In genomic region chr4:44712051-44712700, GRCm38 (mm10) we compare ENCODE assay signal across 9 mouse cellular contexts. TPM values are rescaled to one million over a fixed set of nuclear protein-coding genes. Genes with fewer than 3 reads are reported as not detected.
DNase-seq lines count a peak whose midpoint lies in the region; ATAC-seq and TF ChIP-seq lines count a peak whose summit lies in the region.
"Had no signal": no experiment of that assay in that cellular context is flagged by ENCODE, and none has a peak within 500 bp of the region (broad histone marks: within the 10 kb centered on the region; RNA-seq: fewer than 3 reads in every experiment).

No protein-coding gene starts in this region.

- peaks cover 94% of the 10 kb centered on the region for H3K27me3 ChIP-seq in lung, embryonic 15.5 days
- H3K27me3 ChIP-seq in embryonic facial prominence, embryonic 15.5 days = peaks cover 92% of the 10 kb centered on the region
- peaks cover 84% of the 10 kb centered on the region for H3K27me3 ChIP-seq in kidney, postnatal 0 days (ENCODE audit: insufficient read depth, low read length)

- H3K9me3 ChIP-seq in lung, embryonic 15.5 days = no peaks in the 10 kb centered on the region
- H3K9me3 ChIP-seq in embryonic facial prominence, embryonic 15.5 days (replicated peaks) = no peaks in the 10 kb centered on the region
- no peaks in the 10 kb centered on the region for H3K9me3 ChIP-seq in kidney, postnatal 0 days (replicated peaks; ENCODE audit: low read length)

- ATAC-seq in lung, embryonic 15.5 days (ENCODE audit: borderline replicate concordance, extremely low read depth, low FRiP score, low TSS enrichment) = no peak
- no peak for ATAC-seq in embryonic facial prominence, embryonic 15.5 days (ENCODE audit: insufficient number of reproducible peaks, low FRiP score, low TSS enrichment, low read depth)
- ATAC-seq in kidney, postnatal 0 days (replicated peaks; ENCODE audit: low FRiP score, low read depth) = no peak

- H3K27ac ChIP-seq in lung, embryonic 15.5 days = no peak overlapping the region
- H3K27ac ChIP-seq in embryonic facial prominence, embryonic 15.5 days (replicated peaks) = no peak overlapping the region
- H3K27ac ChIP-seq in kidney, postnatal 0 days = no peak overlapping the region
- H3K27ac ChIP-seq: liver, embryonic 14.5 days had no signal

- H3K4me3 ChIP-seq in lung, embryonic 15.5 days = peak overlapping the region; percentile 15; the same call in 1 of the 2 replicates
- peak overlapping the region; percentile 24 for H3K4me3 ChIP-seq in embryonic facial prominence, embryonic 15.5 days (replicated peaks)
- H3K4me3 ChIP-seq in kidney, postnatal 0 days (replicated peaks; ENCODE audit: low read depth, low read length) = no peak overlapping the region

- no peak overlapping the region for H3K9ac ChIP-seq in lung, embryonic 15.5 days
- H3K9ac ChIP-seq in embryonic facial prominence, embryonic 15.5 days = no peak overlapping the region
- no peak overlapping the region for H3K9ac ChIP-seq in kidney, postnatal 0 days (ENCODE audit: low read depth, low read length)
- H3K9ac ChIP-seq: liver, embryonic 14.5 days had no signal

- TF ChIP-seq CTCF in kidney, postnatal 0 days (IDR thresholded peaks at IDR 0.05; ENCODE audit: low read depth) = no peak

- H3K36me3 ChIP-seq in lung, embryonic 15.5 days = no peaks in the 10 kb centered on the region
- H3K36me3 ChIP-seq in embryonic facial prominence, embryonic 15.5 days = no peaks in the 10 kb centered on the region
- H3K36me3 ChIP-seq in kidney, postnatal 0 days (ENCODE audit: insufficient read depth, low read length) = no peaks in the 10 kb centered on the region

- peaks cover 13% of the 10 kb centered on the region for H3K4me1 ChIP-seq in lung, embryonic 15.5 days
- H3K4me1 ChIP-seq in embryonic facial prominence, embryonic 15.5 days = peaks cover 23% of the 10 kb centered on the region
- H3K4me1 ChIP-seq in kidney, postnatal 0 days (replicated peaks; ENCODE audit: insufficient read depth, low read length) = peaks cover 6% of the 10 kb centered on the region; the same call in 1 of the 2 replicates

- under 1% methylated on average over 25 of the region's 25 CpGs for WGBS in lung, embryonic 15.5 days
- under 1% methylated on average over 25 of the region's 25 CpGs for WGBS in embryonic facial prominence, embryonic 15.5 days
- 3% methylated on average over 25 of the region's 25 CpGs for WGBS in kidney, postnatal 0 days

- no peak for DNase-seq in lung, postnatal 25 days (ENCODE audit: low spot score)
- peak; percentile 19 for DNase-seq in kidney, postnatal 0 days (ENCODE audit: low spot score)
- DNase-seq in retina, embryonic 14.5 days (ENCODE audit: low spot score) = peak; percentile 54
- DNase-seq in ovary, postnatal 14 days (ENCODE audit: low spot score) = no peak
- DNase-seq in urinary bladder, postnatal 36 days (ENCODE audit: low spot score in 2 of 2) = no peak
- DNase-seq in right cerebral cortex, postnatal 36 days (ENCODE audit: low spot score in 2 of 2) = no peak

- peak overlapping the region; percentile 40 for H3K4me2 ChIP-seq in lung, embryonic 15.5 days
- peak overlapping the region; percentile 26; the same call in 1 of the 2 replicates for H3K4me2 ChIP-seq in embryonic facial prominence, embryonic 15.5 days (replicated peaks)
- H3K4me2 ChIP-seq in kidney, postnatal 0 days (ENCODE audit: low read length) = no peak overlapping the region; the same call in 1 of the 2 replicates

RNA-seq across cellular contexts. Expression of gene Pax5, which starts 1.9 kb away (rescaled TPM):
- polyA plus RNA-seq in lung, embryonic 15.5 days (2015; fragmentation: Nextera tagmentation; extraction: Ambion mirVana) = not detected in 2 replicates
- polyA plus RNA-seq in embryonic facial prominence, embryonic 15.5 days (2015; fragmentation: Nextera tagmentation; extraction: Ambion mirVana) = 0.04 and 0.08 TPM in 2 replicates
- not detected in 2 replicates for polyA plus RNA-seq in kidney, postnatal 0 days (2015; fragmentation: Nextera tagmentation; extraction: Ambion mirVana)

RNA-seq across cellular contexts. Expression of gene Zcchc7, which starts 43.5 kb away (rescaled TPM):
- polyA plus RNA-seq in lung, embryonic 15.5 days (2015; fragmentation: Nextera tagmentation; extraction: Ambion mirVana) = 29.5 and 31.5 TPM in 2 replicates
- polyA plus RNA-seq in embryonic facial prominence, embryonic 15.5 days (2015; fragmentation: Nextera tagmentation; extraction: Ambion mirVana) = 36.7 and 43.5 TPM in 2 replicates
- 37.5 and 40.1 TPM in 2 replicates for polyA plus RNA-seq in kidney, postnatal 0 days (2015; fragmentation: Nextera tagmentation; extraction: Ambion mirVana)

Comparison
In these comparisons a context has a peak if more than half of its experiments do, and no peak if none do; other contexts are left out.
1. DNase-seq: peak in kidney, postnatal 0 days (single experiment) and retina, embryonic 14.5 days (single experiment); none in lung, postnatal 25 days (single experiment), ovary, postnatal 14 days (single experiment), urinary bladder, postnatal 36 days (0 of 2) and right cerebral cortex, postnatal 36 days (0 of 2).